Mouse (Mus musculus): Measurements from ENCODE around the gene Olfr70. TPM values are rescaled to one million over a fixed set of nuclear protein-coding genes. Genes with fewer than 3 reads are reported as not detected.

Olfr70 gene
- total RNA-seq, 2 experiments from 2014 or later = not detected

DNA sequence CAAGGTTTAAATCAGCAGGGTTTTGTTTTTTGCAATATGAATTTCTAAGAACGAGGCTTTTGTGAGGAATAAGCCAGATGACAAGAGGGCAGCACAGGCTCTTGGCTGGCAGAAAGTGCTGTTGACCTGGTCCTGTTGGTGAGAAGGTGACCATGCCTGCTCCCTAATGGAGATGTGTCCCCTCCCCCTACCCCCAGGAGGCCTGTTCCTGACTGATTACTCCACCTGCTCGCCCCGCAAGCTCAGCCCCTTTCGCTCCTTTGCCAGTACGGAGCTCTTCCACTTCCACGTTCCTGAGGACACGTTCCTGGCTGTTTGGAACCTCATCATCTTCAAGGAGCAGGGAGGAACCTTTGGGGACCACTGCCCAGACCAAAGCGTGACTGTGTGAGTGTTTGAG is 26.9 kb downstream of the Olfr70 start:
- H3K27ac ChIP-seq = no peak overlapping the region
- no peak overlapping the region for H3K4me3 ChIP-seq
- TF ChIP-seq CTCF (IDR thresholded peaks at IDR 0.05) = no peak
- intact Hi-C loops (cut with DNase I) = no loop called here
- DNase-seq (ENCODE audit: extremely low spot score in 1 of 2, low spot score in 2 of 2) = no peak

DNA sequence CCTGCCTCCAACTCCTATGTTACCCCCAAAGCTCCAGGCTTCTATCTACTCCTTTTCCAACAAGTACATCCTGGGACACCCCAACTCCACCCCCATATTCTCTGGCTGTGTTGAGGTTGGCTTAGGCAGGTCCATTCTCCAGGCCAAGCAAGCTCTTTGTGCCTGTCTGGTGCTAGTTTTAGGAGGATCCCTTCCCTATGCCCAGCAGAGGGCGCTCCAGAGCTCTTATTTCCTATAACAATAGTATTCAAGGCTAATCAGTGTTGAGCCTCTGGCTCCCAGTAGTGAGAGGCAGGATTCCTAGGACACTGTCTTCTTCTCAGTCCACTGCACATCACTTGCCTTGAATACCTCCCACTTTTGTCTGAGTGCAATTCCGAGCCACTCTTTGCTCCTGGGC is 28.5 kb downstream of the Olfr70 start:
- Histone ChIP-seq H3K27ac (no peak overlapping the region), H3K4me3 (no peak overlapping the region)
- intact Hi-C loops (cut with DNase I) = loop anchor here (1.0 kb wide), 1 partner anchor 39 kb away; no protein-coding TSS in a partner anchor
- peak; percentile 90 for TF ChIP-seq CTCF (IDR thresholded peaks at IDR 0.05)
- peak; percentile 82 for DNase-seq (ENCODE audit: extremely low spot score in 1 of 2, low spot score in 2 of 2)

DNA sequence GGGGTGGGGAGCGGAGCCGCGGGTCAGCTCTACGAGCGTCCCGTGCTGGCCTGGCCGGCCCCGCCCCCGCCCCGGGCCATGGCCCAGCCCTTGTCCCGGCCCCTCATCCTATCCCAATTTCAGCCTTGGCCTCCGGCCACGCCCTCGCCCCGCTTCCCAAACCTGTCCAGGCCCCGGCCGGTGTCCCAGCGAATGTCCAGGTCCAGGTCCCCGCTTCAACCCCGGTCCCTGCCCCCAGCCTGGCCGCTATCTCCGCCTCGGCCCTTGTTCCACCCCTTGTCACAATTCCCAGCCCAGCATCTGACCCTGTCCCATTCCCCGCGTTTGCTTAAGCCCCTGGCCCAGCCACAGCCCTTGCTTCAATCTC is 31.2 kb downstream of the Olfr70 start:
- Histone ChIP-seq H3K4me3 (peak overlapping the region; percentile 67), H3K27ac (peak overlapping the region; percentile 91)
- TF ChIP-seq CTCF (IDR thresholded peaks at IDR 0.05) = no peak
- intact Hi-C loops (cut with DNase I) = no loop called here
- no peak for DNase-seq (ENCODE audit: extremely low spot score in 1 of 2, low spot score in 2 of 2)

DNA sequence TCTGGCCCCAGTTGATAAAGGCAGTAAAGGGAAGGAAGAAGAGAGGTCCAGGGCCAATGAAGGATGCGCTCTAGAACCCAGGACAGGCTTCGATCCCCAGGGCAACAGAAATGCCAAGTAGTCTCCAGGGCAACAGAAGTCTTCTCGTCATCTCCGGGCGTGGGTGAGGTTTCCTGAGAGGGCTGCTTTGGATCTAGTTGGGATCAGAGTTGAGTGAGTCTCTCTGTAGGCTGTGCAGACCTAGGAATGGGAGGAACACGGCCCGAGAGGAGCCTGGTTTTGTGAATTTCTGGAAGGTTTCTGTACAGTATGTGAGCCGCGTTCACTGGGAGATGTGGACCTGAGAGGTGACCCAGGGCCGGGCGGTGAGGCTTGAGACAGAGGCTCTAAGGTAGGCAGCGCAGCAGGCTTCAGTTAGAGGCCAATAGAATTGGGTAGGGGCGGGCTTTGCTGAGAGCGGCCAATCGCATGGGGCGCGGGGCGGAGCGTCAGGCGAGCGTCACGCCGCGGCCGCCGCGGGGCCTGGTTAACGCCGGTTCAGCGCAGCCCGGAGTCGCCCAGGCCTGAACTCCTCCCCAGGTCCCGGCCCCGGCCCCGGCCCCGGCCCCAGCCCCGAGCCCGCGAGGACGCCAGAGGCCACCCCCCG is 31.7 kb downstream of the Olfr70 start, which contains the start of the genes Tmem8b and Fam221b:
Tmem8b (plus strand) TSS at position 190 of the 646 bp plus-strand sequence.
Fam221b (minus strand) TSS at position 364 of the 646 bp plus-strand sequence.
- Histone ChIP-seq H3K27ac (peak within 1 kb of the TSS; percentile 91), H3K4me3 (peak within 1 kb of the TSS; percentile 67)
- DNase-seq (ENCODE audit: extremely low spot score in 1 of 2, low spot score in 2 of 2) = peak; percentile 89 to 90
- TF ChIP-seq CTCF (IDR thresholded peaks at IDR 0.05) = no peak
- intact Hi-C loops (cut with DNase I) = loop anchor here (1.0 kb wide), 1 partner anchor 38 kb away; the partner anchor contains the start of gene Npr2

DNA sequence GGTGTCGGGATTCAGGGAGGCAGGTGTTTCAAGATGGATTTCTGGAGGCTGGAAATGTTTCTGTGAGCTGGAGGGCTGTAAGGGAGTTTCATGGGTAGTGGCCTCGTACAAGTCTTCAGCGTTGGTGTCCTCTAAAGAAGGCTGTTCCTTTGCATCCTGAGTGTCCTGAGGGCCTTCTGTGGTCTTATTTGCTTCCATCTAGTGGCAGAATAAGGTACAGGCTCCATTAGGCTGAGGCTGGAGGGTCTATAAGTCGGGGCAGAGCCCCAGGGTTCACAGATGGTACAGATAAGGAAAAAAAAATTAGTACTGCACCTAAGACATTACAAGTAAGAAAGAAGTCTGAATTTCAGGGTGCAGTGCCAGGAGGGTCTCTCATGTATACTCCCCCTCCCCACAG is 34.2 kb downstream of the Olfr70 start:
- TF ChIP-seq CTCF (IDR thresholded peaks at IDR 0.05) = peak; percentile 66
- intact Hi-C loops (cut with DNase I) = no loop called here
- no peak overlapping the region for H3K27ac ChIP-seq
- no peak for DNase-seq (ENCODE audit: extremely low spot score in 1 of 2, low spot score in 2 of 2)
- no peak overlapping the region for H3K4me3 ChIP-seq

DNA sequence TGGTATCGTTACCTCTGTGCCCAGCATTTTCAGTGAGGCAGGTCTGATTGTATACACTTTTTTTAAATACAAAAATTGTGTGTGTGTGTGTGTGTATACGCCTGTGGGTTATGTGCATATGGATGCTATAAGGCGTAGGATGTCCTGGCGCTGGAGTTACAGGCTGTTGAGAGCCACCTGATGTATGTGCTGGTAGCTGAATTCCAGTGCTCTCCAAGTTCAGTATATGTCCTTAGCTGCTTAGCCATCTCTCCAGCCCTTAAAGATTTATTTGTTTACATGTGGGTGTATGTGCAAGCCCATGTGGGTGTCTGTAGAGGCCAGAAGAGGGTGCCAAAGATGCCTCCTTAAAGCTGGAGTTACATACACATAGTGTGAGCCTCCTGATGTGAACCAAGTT is 43.5 kb downstream of the Olfr70 start:
- DNase-seq (ENCODE audit: extremely low spot score in 1 of 2, low spot score in 2 of 2) = no peak
- TF ChIP-seq CTCF (IDR thresholded peaks at IDR 0.05) = peak; percentile 15
- intact Hi-C loops (cut with DNase I) = loop anchor here (5.0 kb wide), 2 partner anchors 80 to 215 kb away; partner anchors contain the start of genes Gba2, Rgp1 and Tesk1
- peak overlapping the region; percentile 74 for H3K4me3 ChIP-seq
- H3K27ac ChIP-seq = peak overlapping the region; percentile 99; the same call in 1 of the 2 replicates

DNA sequence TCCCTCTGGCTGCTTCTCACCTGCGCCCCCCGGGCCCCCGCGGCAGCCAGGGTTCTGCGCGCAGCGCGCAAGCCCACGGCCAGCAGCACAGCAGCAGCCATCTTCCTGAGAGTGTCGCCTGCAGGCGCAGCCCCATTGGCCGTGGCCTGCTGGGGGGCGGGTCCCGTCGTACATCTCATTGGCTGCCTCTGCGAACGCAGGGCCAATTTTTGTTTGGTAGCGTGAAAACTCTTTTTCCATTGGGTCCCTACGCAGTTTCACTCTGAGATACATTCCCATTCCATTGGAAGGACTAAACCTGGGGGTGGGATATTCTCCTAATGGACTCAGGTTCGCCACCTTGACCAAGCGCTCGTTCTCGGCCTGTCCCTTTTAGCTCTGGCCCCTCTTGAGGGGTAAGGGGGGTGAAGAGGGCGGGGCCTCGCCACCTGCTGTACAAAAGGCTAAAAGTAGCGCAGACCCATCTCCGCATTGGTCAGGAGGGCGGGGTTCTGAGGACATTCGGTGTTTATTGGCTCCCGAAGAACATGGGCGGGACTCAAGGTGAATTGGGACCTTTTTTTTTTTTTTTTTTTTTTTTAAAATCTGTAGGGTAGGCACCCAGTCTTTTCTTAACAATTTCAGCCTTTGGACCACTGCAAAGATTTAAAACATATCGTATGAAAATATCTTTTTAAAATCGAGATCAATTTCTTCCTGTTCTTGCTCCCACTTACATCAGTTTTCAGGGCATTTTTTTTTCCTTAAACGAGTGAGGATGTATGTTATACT is 44.1 kb downstream of the Olfr70 start, which contains the start of gene Hint2:
Hint2 (minus strand) TSS at position 128 of the 771 bp plus-strand sequence.
- DNase-seq (ENCODE audit: extremely low spot score in 1 of 2, low spot score in 2 of 2) = peak; percentile 92
- intact Hi-C loops (cut with DNase I) = loop anchor here (1.0 to 5.0 kb wide), 3 partner anchors 26 to 214 kb away; partner anchors contain the start of genes Gba2, Rgp1 and Tesk1
- H3K4me3 ChIP-seq = peak within 1 kb of the TSS; percentile 74
- peak within 1 kb of the TSS; percentile 99 for H3K27ac ChIP-seq
- TF ChIP-seq CTCF (IDR thresholded peaks at IDR 0.05) = no peak; the same call in 1 of the 2 replicates

DNA sequence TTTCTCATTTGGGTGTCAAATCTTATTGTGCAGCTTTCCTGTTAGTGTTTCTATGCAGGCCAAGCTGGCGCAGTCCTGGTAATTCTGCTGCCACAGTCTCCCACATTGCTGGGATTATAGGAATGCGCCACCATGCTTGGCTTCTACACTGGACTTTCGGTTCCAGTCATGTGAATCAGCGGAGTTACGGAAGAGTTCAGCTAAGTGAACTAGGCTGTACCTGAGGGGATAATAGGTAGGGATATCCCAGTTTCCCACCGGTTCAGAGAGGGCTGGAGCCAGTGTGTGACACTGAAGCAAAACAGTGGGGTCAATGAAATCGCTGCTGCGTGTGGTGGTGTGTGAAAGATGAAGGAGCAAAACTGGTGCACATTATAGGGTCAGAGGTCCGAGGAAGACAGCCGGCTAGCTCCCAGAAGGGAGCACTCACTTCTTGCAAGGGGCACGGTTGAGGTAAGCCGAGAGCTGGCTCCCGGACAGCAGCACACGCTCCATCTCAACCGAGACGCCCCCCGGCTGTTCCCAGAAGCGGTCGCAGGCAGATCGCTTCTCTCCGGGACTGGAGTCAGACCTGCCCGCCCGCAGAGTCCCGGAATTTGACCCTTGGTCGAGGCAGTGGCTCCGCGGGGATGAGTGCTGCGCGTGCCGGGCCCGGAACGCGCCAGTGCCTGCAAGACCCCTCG is 44.8 kb downstream of the Olfr70 start:
- TF ChIP-seq CTCF (IDR thresholded peaks at IDR 0.05) = no peak; the same call in 1 of the 2 replicates
- peak overlapping the region; percentile 74 for H3K4me3 ChIP-seq
- no peak for DNase-seq (ENCODE audit: extremely low spot score in 1 of 2, low spot score in 2 of 2)
- intact Hi-C loops (cut with DNase I) = loop anchor here (1.0 to 5.0 kb wide), 3 partner anchors 25 to 213 kb away; partner anchors contain the start of genes Gba2, Rgp1 and Tesk1
- peak overlapping the region; percentile 99 for H3K27ac ChIP-seq

DNA sequence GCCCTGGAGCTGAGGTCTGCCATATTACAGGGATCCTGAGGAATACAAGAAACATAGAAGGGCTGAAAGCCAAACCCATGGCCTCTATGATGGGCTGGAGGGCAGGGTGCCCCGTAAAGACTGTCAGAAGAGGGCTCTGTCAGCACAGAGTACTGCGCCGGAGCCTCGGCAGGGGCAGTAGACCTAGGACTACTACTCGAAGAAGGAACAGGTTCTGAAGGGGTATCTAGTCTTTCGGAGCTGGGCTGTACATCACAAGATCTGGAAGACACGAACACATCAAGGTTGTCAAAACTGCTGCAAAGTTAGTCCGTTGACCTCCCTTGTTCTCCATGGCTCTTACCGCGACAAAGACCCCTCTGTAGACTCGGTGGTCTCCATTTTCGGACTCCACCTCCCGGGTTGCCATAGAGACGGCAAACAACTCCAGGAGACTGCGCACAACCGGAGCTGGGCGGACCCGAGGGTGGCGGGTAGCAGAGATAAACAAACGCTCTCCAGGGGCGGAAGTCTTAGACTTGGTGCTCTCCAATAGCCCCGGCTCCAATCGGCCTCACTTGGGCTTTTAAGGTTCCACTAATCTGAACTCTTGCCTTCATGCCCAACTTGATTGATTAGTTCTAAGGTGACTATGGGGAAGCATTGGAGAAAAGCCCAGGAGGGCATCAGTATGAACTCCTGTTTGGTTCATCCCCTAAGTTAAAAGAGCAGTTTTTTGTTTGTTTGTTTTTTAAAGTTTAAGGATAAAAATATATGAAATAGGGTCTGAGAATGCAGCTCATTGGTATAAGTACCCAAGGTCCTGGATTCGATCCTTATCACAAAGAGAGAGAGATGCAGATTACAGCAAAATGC is 47.2 kb downstream of the Olfr70 start, which contains the start of gene Spag8:
Spag8 (minus strand) TSS at position 434 of the 855 bp plus-strand sequence.
- Histone ChIP-seq H3K27ac (no peak within 1 kb of the TSS), H3K4me3 (peak within 1 kb of the TSS; percentile 29; the same call in 1 of the 2 replicates)
- no peak for DNase-seq (ENCODE audit: extremely low spot score in 1 of 2, low spot score in 2 of 2)
- no peak for TF ChIP-seq CTCF (IDR thresholded peaks at IDR 0.05)
- intact Hi-C loops (cut with DNase I) = no loop called here

DNA sequence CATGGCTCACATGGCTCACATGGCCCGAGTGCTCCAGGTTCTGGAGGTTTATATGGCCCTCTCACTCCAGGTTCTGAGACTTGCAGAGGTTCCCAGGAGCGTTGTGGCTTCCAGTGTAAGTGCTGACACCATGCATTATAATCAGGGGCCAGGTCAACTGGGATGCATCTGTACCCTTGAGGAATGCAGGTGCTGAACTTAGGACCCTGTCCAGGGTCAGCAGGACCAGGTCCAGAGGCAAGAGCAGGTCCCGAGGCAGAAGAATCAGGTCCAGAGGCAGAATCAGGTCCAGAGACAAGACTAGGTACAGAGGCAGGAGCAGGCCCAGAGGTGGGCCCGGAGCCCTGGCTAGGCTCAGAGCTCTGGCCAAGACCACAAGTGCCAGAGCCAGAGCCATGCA is 47.9 kb downstream of the Olfr70 start:
- Histone ChIP-seq H3K4me3 (no peak overlapping the region), H3K27ac (no peak overlapping the region)
- no peak for DNase-seq (ENCODE audit: extremely low spot score in 1 of 2, low spot score in 2 of 2)
- intact Hi-C loops (cut with DNase I) = no loop called here
- TF ChIP-seq CTCF (IDR thresholded peaks at IDR 0.05) = no peak
